Mouse (Mus musculus) adrenal gland, postnatal 36 days (tissue): ENCODE data around the gene Pdxp. TPM values are rescaled to one million over a fixed set of nuclear protein-coding genes. Genes with fewer than 3 reads are reported as not detected.

Source experiments
- DNase-seq, 2 experiments: peaks; one replicate each; pipeline ENCODE4 v3.0.0; 2021; ENCODE audit warnings: mixed read lengths in 1 of 2
- total RNA-seq, 2 experiments: library from RNA; stranded (reverse); gene quantifications; 2 replicates each; pipeline ENCODE4 v1.2.3; 2021

Pdxp gene
- total RNA-seq, 2 experiments from 2014 or later = 3.3 to 3.7 TPM

DNA sequence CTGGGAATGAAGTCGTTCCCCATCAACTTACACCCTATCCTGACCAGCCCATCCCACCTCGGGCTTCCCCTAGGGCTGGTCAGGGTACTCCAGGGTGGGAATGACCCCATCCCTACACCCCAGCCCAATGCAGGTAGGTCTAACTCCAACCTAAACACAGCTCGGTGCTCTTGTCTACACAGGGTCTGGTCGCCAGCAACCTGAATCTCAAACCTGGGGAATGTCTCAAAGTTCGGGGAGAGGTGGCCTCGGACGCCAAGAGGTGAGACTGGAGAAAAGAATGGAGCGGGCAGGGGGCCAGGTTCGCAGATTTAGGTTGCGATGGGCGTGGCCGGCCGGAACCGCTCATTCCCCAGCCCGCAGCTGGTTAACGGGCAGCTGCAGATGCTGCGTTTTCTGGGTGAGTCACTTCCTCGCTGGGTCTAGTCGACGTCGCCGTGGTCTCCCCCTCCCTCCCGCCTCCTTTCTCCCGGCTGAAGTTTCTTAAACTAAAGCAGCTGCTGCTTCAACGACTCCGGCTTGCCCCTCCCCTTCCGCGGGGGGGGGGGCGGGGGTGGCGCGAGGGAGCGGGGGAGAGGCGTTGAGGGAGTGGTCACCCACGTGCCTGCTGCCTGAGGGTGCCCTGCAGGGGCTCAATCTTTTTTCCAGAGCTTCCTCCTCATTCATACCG lies 14.2 kb downstream of the Pdxp start:
- DNase-seq = peak; percentile 76 to 89

GRCm38 (mm10) chr15:78928539-78928938 lies 14.8 kb downstream of the Pdxp start:
- DNase-seq = no peak

- DNase-seq = no peak
Observed at GRCm38 (mm10) chr15:78930192-78930706, 16.5 kb downstream of the Pdxp start.

DNA sequence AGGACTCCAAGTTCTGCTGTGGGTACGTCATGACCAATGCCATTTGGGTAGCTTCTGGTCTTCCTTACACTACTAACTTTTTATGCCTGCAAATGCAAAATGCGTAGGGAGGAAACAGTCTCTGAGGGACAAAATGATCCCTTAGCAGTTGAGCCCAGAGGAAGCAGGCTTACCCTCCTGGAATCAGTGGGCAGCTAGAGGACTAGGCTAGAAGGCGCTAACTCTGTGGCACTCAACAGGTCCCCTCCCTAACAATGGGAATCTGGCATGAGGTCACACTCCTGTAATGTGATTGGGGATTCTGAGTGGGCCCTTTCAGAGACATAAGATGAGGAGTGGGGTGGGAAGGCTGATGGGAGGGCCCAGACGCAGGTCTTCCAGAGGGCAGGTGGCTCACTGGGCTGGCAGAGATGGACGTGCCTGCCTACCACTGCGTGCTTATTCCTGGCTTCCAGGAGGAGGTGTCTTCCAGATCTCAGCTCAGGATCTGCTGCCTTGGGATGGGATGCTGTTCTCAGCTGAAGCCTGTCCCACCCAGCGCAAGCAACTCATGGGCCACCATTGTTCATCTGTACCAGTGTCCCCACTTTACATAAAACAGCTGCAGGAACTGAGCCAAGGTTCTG lies 17.2 kb downstream of the Pdxp start:
- DNase-seq = no peak

GRCm38 (mm10) chr15:78931577-78931976 lies 17.9 kb downstream of the Pdxp start:
- peak; percentile 70 to 78 for DNase-seq

- DNase-seq = peak; percentile 81 to 86
Observed at GRCm38 (mm10) chr15:78934784-78935320, 21.1 kb downstream of the Pdxp start, which contains the start of gene Nol12. Nol12 (plus strand) TSS chr15:78934933.

- DNase-seq = no peak
Observed at GRCm38 (mm10) chr15:78936403-78936802, 22.7 kb downstream of the Pdxp start.

- DNase-seq = no peak
Observed at GRCm38 (mm10) chr15:78937311-78937710, 23.6 kb downstream of the Pdxp start.

DNA sequence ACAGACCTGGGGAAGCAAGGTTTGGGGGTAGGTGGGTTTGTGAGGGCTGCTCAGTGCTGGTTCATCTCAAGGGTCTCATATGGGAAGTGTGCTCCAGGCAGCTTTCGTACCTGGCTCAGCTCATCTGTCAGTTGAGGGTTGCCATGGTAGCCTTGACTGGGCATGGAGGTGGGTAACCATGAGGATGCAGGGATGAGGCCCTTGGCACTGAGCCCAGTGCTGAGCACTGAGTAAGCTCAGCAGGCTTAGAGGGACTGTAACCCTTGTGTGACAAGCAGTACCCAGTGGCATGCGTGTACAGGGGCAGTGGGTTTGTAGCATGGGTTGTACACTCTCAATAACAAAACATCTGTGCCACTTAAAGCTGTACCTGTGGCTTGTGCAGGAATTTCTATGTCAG lies 24.2 kb downstream of the Pdxp start:
- peak in 1 of 2 experiments; percentile 18 for DNase-seq

DNA sequence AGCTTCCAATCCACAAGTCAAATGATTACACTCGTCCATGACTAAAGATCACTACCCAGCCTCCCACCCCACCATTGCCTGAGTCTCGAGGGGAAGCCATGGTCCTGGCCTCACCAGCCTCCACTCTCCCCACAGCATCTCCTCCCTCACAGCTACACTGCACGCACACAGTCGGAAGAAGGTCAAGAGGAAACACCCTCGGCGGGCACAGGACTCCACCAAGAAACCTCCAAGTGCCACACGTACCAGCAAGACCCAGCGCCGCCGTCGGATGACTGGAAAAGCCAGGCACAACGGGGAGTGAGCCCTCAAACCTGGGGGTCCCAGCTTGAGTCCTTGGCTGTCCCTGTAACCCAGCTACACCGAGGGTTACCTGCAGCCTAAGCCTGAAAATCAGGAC lies 26.6 kb downstream of the Pdxp start:
- no peak for DNase-seq

DNA sequence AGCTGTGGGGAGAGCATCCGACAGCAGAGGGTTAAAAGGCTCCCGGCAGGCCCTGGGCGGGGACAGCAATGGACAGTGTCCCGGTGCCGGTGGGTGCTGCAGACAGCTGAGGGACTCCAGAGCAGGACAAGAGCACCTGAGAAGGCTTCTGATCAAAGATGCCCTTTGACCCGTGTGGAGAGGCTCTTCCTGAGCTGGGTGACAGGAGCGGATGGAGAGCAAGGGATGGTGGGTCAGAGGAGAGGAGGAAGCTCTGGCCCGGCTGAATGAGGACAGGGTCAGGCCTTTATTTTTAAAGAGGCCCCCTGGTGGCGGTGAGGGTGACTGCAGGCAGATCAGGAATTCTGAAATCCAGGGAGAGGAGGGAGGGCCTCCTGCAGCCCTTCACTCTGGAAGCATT lies 28.9 kb downstream of the Pdxp start:
- peak; percentile 86 to 90 for DNase-seq

DNA sequence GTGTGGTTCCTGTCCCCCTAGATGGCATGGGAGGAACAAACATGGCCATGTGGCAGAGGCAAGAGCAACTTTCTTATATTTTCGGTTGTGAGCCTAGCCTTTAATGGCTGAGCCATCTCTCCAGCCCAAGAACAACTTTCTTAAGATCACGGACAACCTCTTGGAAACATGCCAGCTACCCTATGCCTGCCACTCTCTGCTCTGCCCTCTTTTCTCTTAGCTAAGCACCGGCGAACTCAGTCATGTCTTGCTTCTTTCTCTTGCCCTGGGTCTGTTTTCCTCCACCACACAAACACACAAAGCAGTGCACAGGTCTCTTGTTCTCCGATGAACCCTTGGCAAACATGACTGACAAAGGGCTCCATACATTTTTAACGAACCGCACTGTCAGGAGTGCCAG lies 32.5 kb downstream of the Pdxp start:
- no peak for DNase-seq

DNA sequence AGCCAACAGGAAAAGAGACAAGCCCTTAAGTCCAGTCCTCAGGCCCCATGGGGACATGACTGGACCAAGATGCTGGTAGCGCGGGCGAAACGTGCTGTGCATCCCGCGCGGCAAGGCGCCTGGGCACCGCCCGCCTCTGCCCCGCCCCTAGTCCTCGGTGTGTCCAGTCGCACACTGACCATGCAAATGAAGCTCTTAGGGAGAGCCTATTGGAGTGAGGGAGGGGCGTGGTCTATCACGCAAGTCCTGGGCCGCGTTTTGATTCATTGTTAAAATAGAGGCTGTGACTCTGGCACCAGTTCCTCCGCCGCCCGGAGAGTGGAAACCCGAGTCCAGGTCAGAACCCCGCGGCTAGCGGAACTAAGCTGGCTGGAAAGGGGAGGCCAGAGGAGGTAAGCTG lies 33.9 kb downstream of the Pdxp start, which contains the start of gene Triobp:
TSS of gene Triobp (plus strand) at position 68 of the 400 bp plus-strand sequence.
- DNase-seq = peak; percentile 92 to 94

- no peak for DNase-seq
Observed at GRCm38 (mm10) chr15:78948152-78948725, 34.5 kb downstream of the Pdxp start.

GRCm38 (mm10) chr15:78948883-78949282 lies 35.2 kb downstream of the Pdxp start:
- DNase-seq = no peak

DNA sequence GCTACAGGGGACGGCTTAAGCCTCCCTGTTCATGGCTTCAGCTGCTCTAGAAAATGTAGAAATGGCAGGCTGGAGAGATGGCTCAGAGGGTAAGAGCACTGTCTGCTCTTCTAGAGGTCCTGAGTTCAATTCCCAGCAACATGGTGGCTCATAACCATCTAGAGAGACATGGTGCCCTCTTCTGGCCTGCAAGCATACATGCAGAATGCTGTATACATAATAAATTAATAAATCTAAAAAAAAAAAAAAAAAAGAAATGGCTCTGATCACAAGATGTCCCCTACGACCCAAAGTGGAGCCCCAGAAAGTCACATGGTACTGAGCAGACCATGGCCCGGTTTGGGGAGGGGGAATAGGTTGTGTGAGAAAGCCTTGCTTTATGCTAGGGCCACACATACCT lies 41.9 kb downstream of the Pdxp start:
- DNase-seq = no peak

DNA sequence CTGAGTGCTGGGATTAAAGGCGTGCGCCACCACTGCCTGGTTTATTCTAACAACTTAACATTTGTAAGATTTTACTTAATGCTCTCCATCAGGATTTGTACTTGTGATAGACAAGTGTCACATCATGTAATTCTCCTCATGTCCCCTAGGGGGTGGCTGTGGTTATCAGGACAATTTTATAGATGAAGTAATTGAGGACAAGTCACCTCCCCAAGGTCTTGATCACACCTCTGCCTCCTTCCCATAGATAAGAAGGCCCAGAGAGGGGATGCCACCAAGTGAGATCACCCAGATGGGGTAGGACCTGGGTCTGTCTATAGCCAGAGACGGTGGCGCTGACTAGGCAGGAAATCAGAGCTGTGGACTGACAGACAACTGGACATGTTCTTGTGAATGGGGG lies 42.6 kb downstream of the Pdxp start:
- no peak for DNase-seq

DNA sequence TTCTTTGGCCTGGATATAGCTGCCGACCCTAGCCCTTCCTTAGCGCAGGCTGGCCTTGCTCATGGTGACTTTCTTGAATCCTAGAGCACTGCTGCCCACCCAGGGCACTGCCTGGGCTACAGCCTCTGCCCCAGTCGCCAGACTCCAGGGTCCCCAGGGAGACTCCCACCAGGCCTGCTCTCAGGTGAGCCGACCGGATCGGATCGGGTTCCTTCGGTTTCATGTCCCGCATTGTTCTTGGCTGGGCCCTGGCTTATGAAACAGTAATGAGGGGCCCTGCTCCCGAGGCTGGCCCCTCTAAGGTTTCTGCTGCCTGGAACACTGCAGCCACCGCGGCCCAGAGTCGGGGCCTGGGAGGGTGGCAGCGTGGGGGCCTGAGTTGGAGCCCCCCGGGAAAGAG lies 43.3 kb downstream of the Pdxp start:
- DNase-seq = no peak

DNA sequence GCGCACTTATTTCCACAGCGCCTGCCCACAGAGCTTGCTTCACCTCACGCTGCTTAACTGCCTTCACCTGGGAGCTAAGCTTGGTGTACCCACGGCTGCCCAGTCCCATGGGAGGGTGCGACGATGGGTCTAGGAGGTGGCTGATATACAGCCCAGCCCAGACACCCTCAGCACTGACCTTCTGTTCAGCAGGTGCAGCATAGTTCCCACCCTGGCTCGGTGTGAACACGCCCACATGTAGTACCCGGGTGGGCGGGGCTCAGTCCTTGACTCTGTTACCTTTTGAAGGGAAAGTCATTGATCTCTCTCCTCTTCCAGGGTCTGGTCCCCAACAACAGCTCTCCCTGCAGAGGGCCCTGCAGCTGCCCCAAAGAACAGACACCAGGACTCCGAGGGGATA lies 45.8 kb downstream of the Pdxp start:
- no peak for DNase-seq

DNA sequence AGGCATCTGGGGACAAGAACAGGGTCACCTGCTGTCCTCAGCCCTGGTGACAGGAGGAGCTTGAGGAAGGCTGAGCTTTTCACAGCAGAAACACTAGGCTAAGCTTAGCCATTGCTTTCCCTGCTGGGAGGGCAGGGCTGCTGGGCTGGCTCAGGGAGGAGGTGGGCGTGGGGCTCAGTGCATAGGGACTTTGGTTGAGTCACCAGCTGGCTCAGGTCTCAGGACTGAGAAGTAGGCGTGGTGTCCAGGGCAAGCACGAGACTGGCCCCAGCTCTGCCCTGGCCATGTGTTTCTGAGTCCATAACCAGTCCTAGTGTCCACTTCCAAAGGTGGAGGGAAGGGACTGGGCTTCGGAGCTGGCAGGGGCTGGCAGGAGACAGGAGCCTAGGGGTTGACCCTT lies 46.4 kb downstream of the Pdxp start:
- DNase-seq = peak; percentile 83

GRCm38 (mm10) chr15:78962885-78963284 lies 49.2 kb downstream of the Pdxp start:
- DNase-seq = peak; percentile 80 to 82
